In genomic region chr11:72094442-72094841, GRCm38 (mm10) we compare ENCODE assay signal across 13 mouse cellular contexts. TPM values are rescaled to one million over a fixed set of nuclear protein-coding genes. Genes with fewer than 3 reads are reported as not detected.
DNase-seq lines count a peak whose midpoint lies in the region; ATAC-seq lines count a peak whose summit lies in the region.
"Had no signal": no experiment of that assay in that cellular context is flagged by ENCODE, and none has a peak within 500 bp of the region (broad histone marks: within the 10 kb centered on the region; RNA-seq: fewer than 3 reads in every experiment).

No protein-coding gene starts in this region.

- no peak overlapping the region for H3K9ac ChIP-seq in kidney, embryonic 15.5 days
- H3K9ac ChIP-seq: forebrain, embryonic 15.5 days; stomach, embryonic 15.5 days had no signal

- H3K27me3 ChIP-seq in kidney, embryonic 15.5 days = no peaks in the 10 kb centered on the region
- no peaks in the 10 kb centered on the region for H3K27me3 ChIP-seq in hindbrain, embryonic 10.5 days (ENCODE audit: insufficient read depth, poor library complexity, severe bottlenecking)
- H3K27me3 ChIP-seq: forebrain, embryonic 15.5 days; stomach, embryonic 15.5 days had no signal

- H3K36me3 ChIP-seq in kidney, embryonic 15.5 days = no peaks in the 10 kb centered on the region
- H3K36me3 ChIP-seq in hindbrain, embryonic 10.5 days = no peaks in the 10 kb centered on the region
- H3K36me3 ChIP-seq: forebrain, embryonic 15.5 days; stomach, embryonic 15.5 days had no signal

- no peak overlapping the region for H3K4me2 ChIP-seq in kidney, embryonic 15.5 days
- H3K4me2 ChIP-seq: forebrain, embryonic 15.5 days; stomach, embryonic 15.5 days had no signal

- DNase-seq in kidney, adult 18-20 months = peak; percentile 18
- DNase-seq in adrenal gland, postnatal 36 days = peak; percentile 51 to 66
- DNase-seq in kidney, adult 9 months = peak; percentile 48
- peak; percentile 57 for DNase-seq in lung, postnatal 14 days
- DNase-seq in hindbrain, embryonic 10.5 days (ENCODE audit: low spot score) = no peak
- DNase-seq in layer of hippocampus, postnatal 36 days = no peak

- no peak overlapping the region for H3K27ac ChIP-seq in kidney, embryonic 15.5 days
- no peak overlapping the region for H3K27ac ChIP-seq in hindbrain, embryonic 10.5 days
- H3K27ac ChIP-seq: forebrain, embryonic 15.5 days; stomach, embryonic 15.5 days had no signal

- H3K4me1 ChIP-seq in kidney, embryonic 15.5 days = peaks cover 12% of the 10 kb centered on the region; the same call in 1 of the 2 replicates
- 0 out of 2 replicates have a peak, but pooled peaks cover 16% of the 10 kb centered on the region for H3K4me1 ChIP-seq in hindbrain, embryonic 10.5 days (replicated peaks)
- H3K4me1 ChIP-seq: megakaryocyte, embryonic 14.5 days; stomach, embryonic 15.5 days had no signal

- 73% methylated on average over 7 of the region's 7 CpGs for WGBS in kidney, embryonic 15.5 days
- 90% methylated on average over 7 of the region's 7 CpGs for WGBS in hindbrain, embryonic 10.5 days

- H3K4me3 ChIP-seq in kidney, embryonic 15.5 days (replicated peaks) = no peak overlapping the region
- no peak overlapping the region for H3K4me3 ChIP-seq in hindbrain, embryonic 10.5 days
- H3K4me3 ChIP-seq: forebrain, embryonic 15.5 days; megakaryocyte, embryonic 14.5 days; myocyte; stomach, embryonic 15.5 days had no signal

- ATAC-seq in kidney, embryonic 15.5 days (replicated peaks; ENCODE audit: low FRiP score) = no peak
- ATAC-seq: forebrain, embryonic 15.5 days; hindbrain, embryonic 16.5 days had no signal

- no peaks in the 10 kb centered on the region for H3K9me3 ChIP-seq in kidney, embryonic 15.5 days (replicated peaks)
- no peaks in the 10 kb centered on the region for H3K9me3 ChIP-seq in hindbrain, embryonic 10.5 days
- H3K9me3 ChIP-seq: forebrain, embryonic 15.5 days; megakaryocyte, embryonic 14.5 days; stomach, embryonic 15.5 days had no signal

RNA-seq across cellular contexts. Expression of gene Pitpnm3, which starts 41.1 kb away (rescaled TPM):
- polyA plus RNA-seq in kidney, embryonic 15.5 days (2015; fragmentation: Nextera tagmentation; extraction: Ambion mirVana) = 0.05 and 0.13 TPM in 2 replicates
- 1 to 10 TPM; 1.8 to 3.0 TPM for total RNA-seq in adrenal gland, postnatal 36 days (2021)
- polyA plus RNA-seq in hindbrain, embryonic 10.5 days (2016; fragmentation: Nextera tagmentation; extraction: Ambion mirVana) = 0.20 and 0.31 TPM in 2 replicates
- total RNA-seq in layer of hippocampus, postnatal 36 days (2021) = 10 to 100 TPM; 26.0 to 27.9 TPM

RNA-seq across cellular contexts. Expression of gene Pimreg, which starts 52.6 kb away (rescaled TPM):
- polyA plus RNA-seq in kidney, embryonic 15.5 days (2015; fragmentation: Nextera tagmentation; extraction: Ambion mirVana) = 122 and 131 TPM in 2 replicates
- 1 to 10 TPM; 3.6 to 5.1 TPM for total RNA-seq in adrenal gland, postnatal 36 days (2021)
- polyA plus RNA-seq in hindbrain, embryonic 10.5 days (2016; fragmentation: Nextera tagmentation; extraction: Ambion mirVana) = 228 and 229 TPM in 2 replicates
- under 1 TPM; 0.45 to 0.63 TPM for total RNA-seq in layer of hippocampus, postnatal 36 days (2021)

RNA-seq across cellular contexts. Expression of gene Aipl1, which starts 57.1 kb away (rescaled TPM):
- 0.30 and 0.38 TPM in 2 replicates for polyA plus RNA-seq in kidney, embryonic 15.5 days (2015; fragmentation: Nextera tagmentation; extraction: Ambion mirVana)
- not detected for total RNA-seq in adrenal gland, postnatal 36 days (2021)
- polyA plus RNA-seq in hindbrain, embryonic 10.5 days (2016; fragmentation: Nextera tagmentation; extraction: Ambion mirVana) = 0.31 and 0.55 TPM in 2 replicates
- not detected for total RNA-seq in layer of hippocampus, postnatal 36 days (2021)
- total RNA-seq: layer of hippocampus, postnatal 25 days had no signal

Comparison
In these comparisons a context has a peak if more than half of its experiments do, and no peak if none do; other contexts are left out.
1. DNase-seq: peak in kidney, adult 18-20 months (single experiment), adrenal gland, postnatal 36 days (2 of 2), kidney, adult 9 months (single experiment) and lung, postnatal 14 days (single experiment); none in hindbrain, embryonic 10.5 days (single experiment) and layer of hippocampus, postnatal 36 days (0 of 2).
2. RNA of gene Pitpnm3, which starts 41.1 kb away (total RNA-seq): 26.0 to 27.9 TPM in layer of hippocampus, postnatal 36 days; 1.8 to 3.0 TPM in adrenal gland, postnatal 36 days; every median in the first group is over 4 times any median in the second.